Mouse (Mus musculus): ENCODE results near the gene Adamtsl1.

The Adamtsl1 gene

DNA sequence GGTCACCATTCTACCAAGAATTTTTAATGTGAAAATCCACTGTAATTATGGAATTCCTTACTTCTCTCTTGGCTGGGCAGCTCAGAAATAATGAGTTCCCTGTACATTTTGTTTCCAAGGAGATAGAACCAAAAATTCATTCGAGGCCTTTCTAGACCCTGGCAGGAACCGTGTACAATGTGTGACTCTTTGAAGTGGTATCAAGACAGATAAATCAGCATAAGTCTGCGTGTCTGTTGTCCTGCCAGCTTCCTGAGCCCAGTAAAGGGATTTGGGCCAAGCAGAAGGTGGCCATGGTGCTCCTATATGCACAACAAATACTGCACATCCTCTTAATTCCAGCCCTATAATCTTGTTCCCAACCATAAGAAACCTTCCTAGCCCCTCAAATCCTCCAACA lies 887.1 kb downstream of the Adamtsl1 start:
- DNase-seq (ENCODE audit: low read depth, low spot score) = no peak

DNA sequence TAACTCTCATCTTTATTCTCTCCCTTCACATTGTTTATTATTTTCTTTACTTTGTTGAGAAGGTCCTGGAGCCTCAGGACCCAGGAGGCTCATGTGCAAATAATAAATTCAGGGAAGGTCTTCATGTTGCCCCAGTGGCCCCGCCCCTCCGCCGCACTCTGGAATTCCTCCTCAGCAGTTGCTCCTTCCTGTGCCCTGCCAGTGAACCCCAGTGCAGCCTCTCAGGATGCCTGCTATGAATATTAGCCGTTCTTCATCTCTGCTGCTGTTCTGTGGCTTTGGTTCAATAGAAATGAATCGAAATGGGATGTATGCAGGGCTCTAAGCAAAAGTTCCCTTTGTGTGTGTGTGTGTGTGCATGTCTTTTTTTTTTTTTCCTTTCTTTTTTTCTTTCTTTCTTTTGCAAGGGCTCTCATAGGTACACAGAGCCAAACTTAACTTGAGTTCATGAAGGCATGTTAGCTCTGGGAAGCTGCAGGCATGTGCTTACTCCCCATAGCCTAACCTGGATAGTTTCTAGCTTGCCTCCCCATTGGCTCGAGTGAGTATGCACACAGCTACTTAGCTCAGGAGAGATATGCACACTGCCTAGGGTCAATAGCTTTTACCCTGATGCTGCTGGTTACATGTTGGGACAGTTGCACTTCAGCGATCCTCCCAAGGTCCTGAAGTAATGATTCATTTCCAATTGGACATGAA lies 892.7 kb downstream of the Adamtsl1 start:
- no peak for DNase-seq (ENCODE audit: low read depth, low spot score)

DNA sequence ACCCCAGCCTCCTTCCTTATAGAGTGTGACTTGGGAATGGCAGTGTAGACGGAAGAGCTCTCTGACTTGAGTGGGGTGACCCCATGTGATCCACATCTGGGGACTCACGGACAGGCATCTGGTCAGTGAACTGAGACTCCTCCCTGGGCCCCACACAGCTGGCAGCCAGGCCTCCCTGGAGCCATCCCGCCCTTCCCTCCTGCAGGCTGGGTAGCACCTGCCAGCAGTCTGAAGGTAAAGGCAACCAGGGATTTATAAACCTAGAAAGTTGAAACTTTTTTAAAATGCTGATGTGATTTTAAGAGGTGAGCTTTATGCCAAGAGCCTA lies 893.2 kb downstream of the Adamtsl1 start:
- DNase-seq (ENCODE audit: low read depth, low spot score) = no peak

DNA sequence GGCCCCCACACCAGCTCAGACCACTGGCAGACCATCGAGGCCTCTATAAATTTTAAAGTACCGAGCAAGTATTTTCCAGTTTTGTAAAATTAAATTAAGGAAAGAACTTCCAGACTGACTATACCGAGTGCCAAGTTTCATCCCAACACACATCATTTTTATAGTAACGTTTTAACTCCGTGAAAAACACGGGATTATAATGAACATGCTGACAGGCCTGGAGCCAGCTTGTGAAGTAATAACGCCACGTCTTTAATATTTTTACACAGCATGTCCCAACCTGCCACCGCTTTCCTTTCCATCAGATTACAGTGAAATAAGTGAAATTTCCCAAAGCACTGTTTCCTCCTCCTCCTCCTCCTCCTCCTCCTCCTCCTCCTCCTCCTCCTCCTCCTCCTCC lies 894.4 kb downstream of the Adamtsl1 start:
- no peak for DNase-seq (ENCODE audit: low read depth, low spot score)

- DNase-seq (ENCODE audit: low read depth, low spot score) = no peak
Measured at GRCm38 (mm10) chr4:86410946-86411345, 897.0 kb downstream of the Adamtsl1 start.

GRCm38 (mm10) chr4:86413388-86413787 lies 899.4 kb downstream of the Adamtsl1 start:
- DNase-seq (ENCODE audit: low read depth, low spot score) = no peak

DNA sequence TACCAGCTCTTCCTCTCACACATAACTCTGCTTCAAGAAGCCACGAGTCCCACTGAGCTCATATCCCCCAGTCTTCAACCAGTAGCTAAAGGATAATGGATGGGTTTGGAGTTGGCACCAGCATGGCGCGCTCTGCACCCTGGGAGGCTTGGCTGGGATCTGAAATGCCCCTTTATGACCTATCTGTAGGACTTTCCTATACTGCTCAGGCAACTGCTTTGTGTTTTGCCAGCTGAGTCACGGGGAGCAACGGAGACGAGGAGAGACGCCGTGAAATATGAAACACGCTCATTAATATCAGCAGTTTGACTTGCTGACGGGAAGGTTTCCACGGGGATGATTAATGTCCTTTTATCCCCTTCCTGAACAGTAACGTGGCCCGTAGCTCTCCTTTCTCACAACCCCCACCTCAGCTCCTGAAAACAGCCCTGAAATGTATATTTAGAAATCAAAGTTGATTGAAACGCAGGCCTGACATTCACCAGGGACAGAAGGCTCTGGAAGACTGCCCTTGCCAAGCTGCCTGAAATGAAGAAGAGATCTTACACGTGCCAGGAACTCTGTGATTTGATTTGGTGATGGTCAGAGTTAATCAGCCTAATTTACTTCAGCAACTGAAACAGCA lies 902.5 kb downstream of the Adamtsl1 start:
- no peak for DNase-seq (ENCODE audit: low read depth, low spot score)

DNA sequence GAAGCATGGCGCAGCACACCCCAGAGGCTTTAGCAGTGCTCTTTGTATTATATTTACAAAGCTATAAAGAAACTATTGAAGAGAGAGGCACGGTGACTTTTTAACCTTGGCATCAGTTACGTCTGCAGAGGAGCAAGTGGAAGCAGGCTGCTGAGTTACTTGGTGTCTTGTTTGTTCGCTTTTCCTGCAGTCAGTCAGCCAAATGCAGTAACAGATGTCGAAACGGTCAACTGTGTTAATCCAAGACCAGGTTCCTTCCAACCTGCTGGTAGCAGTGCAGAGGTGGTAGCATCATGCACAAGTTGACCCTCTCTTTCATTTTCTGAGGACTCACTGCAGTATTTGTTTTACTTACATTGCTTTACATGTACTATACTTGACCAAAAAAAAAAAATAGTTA lies 908.6 kb downstream of the Adamtsl1 start:
- no peak for DNase-seq (ENCODE audit: low read depth, low spot score)

DNA sequence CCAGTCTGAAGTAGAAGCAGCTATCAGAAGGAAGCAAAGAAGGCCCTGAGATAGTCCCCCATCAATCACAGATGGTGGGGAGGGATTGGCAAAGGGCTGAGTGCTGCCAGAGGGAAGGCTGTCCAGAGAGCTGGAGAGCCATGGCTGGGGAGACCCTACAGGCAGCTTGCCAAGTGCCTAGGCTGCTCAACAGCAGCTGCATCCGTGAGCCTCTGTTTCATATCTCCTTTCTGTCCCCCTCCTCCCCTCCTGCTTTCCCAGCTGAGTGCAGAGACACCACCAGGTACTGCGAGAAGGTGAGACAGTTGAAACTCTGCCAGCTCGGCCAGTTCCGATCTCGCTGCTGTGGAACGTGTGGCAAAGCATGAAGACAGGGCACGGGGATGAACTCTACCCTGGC lies 911.6 kb downstream of the Adamtsl1 start:
- no peak for DNase-seq (ENCODE audit: low read depth, low spot score)

DNA sequence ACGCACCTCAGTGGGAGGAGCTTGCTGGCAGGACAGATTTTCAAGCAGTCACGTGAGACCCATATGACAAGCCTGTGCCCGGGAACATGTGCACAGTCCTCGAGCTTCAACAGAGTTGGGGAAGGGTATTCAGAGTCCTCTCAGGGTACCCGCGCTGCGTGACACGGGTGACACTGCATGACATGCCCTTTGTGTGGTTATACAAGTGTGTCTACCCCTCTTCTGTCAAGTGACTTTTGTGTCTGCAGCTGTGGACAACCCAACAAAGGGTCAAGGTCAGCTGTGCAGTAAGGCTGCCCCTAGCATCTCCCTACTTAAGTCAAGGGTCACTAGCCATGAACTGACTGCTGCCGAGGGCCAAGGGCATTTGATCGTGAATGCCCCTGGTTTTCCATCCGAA lies 912.6 kb downstream of the Adamtsl1 start:
- DNase-seq (ENCODE audit: low read depth, low spot score) = no peak

DNA sequence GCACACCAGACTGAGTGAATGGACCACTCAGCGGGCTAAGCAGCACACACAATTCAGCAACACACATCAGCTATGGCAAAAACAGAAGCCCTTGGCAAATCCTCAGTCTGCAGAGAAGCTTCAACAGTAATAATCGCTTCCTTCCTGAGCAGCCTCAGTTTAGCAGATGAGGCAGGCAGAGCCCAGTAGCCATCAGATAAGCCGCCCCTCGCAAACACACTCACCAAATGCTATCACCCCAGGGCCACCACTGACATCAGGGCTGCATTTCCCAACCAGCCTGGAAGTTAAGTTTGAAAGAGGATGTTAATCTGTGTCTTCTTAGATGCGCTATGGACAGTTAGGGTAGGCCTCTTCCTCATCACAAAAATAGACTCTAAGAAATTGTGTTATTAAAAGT lies 913.3 kb downstream of the Adamtsl1 start:
- no peak for DNase-seq (ENCODE audit: low read depth, low spot score)

DNA sequence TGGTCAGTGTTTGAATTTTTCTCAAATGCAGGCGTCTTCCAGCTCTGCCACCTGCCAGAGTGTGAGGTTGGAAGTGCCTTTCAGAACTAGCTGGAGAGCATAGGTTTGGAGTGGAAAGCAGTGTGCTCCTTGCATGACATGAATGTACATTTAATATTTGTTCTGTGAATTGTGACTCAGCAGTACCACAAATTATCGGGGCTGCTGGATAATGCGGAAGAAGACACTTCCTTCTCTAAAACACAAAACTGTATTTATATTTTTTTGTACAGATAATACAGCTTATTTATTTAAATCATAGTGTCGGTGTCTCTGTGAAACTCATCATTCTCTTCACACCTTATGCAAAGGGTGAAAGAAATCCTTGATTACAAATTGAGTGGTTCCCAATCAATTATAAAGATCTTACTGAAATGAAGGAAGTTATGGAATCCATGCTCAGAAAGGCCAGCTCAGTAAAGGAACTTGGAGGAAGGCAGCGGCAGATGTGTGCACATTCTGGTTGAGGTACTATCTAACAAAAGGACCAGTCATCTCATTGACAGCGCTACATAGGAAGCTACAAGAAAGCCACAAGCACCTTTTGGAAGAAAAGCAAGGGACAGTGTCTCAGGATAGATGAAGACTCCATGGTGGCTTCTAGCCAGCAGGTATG lies 914.2 kb downstream of the Adamtsl1 start:
- DNase-seq (ENCODE audit: low read depth, low spot score) = no peak

DNA sequence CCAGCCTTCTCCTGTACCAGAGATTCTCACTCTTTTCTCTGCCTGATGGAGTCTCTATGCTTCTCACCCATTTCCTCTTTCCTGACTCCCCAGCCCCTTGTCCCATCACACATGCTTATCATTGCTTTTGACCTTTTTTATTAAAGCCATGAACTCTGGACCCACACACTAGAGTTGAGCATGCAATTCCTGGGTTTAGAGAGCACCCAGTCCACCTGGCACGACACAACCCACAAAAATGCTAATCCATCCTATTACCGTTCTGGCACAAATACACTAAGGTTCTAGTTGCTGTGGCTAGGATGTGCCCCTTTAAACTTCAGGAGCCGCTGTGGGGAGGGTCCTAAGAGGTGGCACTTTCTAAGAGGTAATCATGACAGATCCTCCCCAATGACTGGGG lies 921.7 kb downstream of the Adamtsl1 start:
- DNase-seq (ENCODE audit: low read depth, low spot score) = no peak

DNA sequence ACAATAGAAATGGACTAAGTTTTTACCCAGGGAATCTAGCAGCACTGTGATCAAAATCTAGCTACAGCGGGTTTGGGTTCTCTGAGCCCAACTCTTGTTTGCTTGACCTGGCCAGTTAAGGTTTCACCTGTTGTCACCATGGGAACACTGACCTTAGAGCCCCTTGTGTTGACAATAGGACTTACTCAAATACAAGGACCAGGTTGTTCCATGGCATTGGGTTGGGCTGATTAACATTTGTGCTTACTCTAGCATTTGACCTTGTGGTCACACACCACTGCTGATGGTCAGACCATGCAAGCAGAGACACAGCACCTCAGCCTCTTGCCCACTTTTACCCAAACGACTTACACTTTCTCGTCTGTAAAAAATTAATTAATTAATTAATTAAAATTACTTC lies 922.4 kb downstream of the Adamtsl1 start:
- no peak for DNase-seq (ENCODE audit: low read depth, low spot score)

GRCm38 (mm10) chr4:86450468-86450867 lies 936.5 kb downstream of the Adamtsl1 start:
- DNase-seq (ENCODE audit: low read depth, low spot score) = no peak

DNA sequence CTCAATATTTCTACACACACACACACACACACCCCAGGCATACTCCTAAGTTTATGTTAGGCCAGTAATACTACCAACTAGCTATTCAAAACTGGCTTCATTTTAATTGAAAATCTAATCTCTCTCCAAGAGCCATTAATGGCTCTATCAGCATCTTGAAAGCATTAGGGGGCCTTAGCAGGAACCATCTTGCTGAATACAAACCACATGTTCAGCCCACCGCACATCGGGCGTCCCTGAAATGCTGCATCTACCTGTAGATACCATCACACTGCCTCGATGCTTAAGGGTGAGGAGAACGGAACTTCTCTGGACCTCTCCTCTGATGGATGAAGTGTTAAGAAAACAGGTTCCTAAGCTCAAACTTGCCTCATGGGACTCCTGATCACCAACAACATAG lies 950.8 kb downstream of the Adamtsl1 start:
- no peak for DNase-seq (ENCODE audit: low read depth, low spot score)
